Mouse (Mus musculus): ENCODE measurements at regions not wholly inside any gene's neighbourhood (a gene's known extent, or its start where the extent isn't known, plus 50 kb on each side); places are given as distances from the start of the nearest gene placed in this dataset.
A peak's percentile ranks its signal among the peaks of the same experiment; 100 is the strongest.

- H3K9ac ChIP-seq (ENCODE audit: low read depth, low read length), result no peak overlapping the region
- peak; percentile 22; the same call in 1 of the 2 replicates for ATAC-seq
- H3K36me3 ChIP-seq (ENCODE audit: control insufficient read depth, insufficient read depth, low read length), result no peaks in the 10 kb centered on the region
- H3K27ac ChIP-seq (ENCODE audit: low read depth, low read length), result no peak overlapping the region
- no peaks in the 10 kb centered on the region for H3K27me3 ChIP-seq (replicated peaks; ENCODE audit: control insufficient read depth, insufficient read depth, low read length)
- WGBS, result 34% methylated on average over 9 of the region's 9 CpGs
- H3K4me2 ChIP-seq (ENCODE audit: low read length), result no peak overlapping the region
- H3K9me3 ChIP-seq (ENCODE audit: control insufficient read depth, low read length), result no peaks in the 10 kb centered on the region
- no peaks in the 10 kb centered on the region for H3K4me1 ChIP-seq (ENCODE audit: control insufficient read depth, insufficient read depth, low read depth, low read length)
- no peak overlapping the region for H3K4me3 ChIP-seq (ENCODE audit: low read length)
Observed at GRCm38 (mm10) chr16:21294677-21295411, 90.3 kb downstream of the Ephb3 start.

- no peak overlapping the region for H3K4me2 ChIP-seq (ENCODE audit: low read length)
- no peak for ATAC-seq
- H3K36me3 ChIP-seq (ENCODE audit: control insufficient read depth, insufficient read depth, low read length), result no peaks in the 10 kb centered on the region
- no peaks in the 10 kb centered on the region for H3K27me3 ChIP-seq (replicated peaks; ENCODE audit: control insufficient read depth, insufficient read depth, low read length)
- H3K27ac ChIP-seq (ENCODE audit: low read depth, low read length), result no peak overlapping the region
- no peak overlapping the region for H3K9ac ChIP-seq (ENCODE audit: low read depth, low read length)
- no peak overlapping the region for H3K4me3 ChIP-seq (ENCODE audit: low read length)
- H3K9me3 ChIP-seq (ENCODE audit: control insufficient read depth, low read length), result no peaks in the 10 kb centered on the region
- no peaks in the 10 kb centered on the region for H3K4me1 ChIP-seq (ENCODE audit: control insufficient read depth, insufficient read depth, low read depth, low read length)
- 66% methylated on average over 13 of the region's 13 CpGs for WGBS
Observed at GRCm38 (mm10) chr16:21295956-21296733, 91.6 kb downstream of the Ephb3 start.

- Histone ChIP-seq H3K27me3 (replicated peaks; ENCODE audit: control insufficient read depth, insufficient read depth, low read length) (no peaks in the 10 kb centered on the region), H3K9ac (ENCODE audit: low read depth, low read length) (no peak overlapping the region), H3K27ac (ENCODE audit: low read depth, low read length) (no peak overlapping the region), H3K36me3 (ENCODE audit: control insufficient read depth, insufficient read depth, low read length) (no peaks in the 10 kb centered on the region), H3K4me2 (ENCODE audit: low read length) (no peak overlapping the region), H3K4me1 (ENCODE audit: control insufficient read depth, insufficient read depth, low read depth, low read length) (no peaks in the 10 kb centered on the region), H3K4me3 (ENCODE audit: low read length) (no peak overlapping the region), H3K9me3 (ENCODE audit: control insufficient read depth, low read length) (no peaks in the 10 kb centered on the region)
- ATAC-seq, result no peak
- 62% methylated on average over 3 of the region's 3 CpGs for WGBS
Observed at GRCm38 (mm10) chr16:21296786-21297185, 92.2 kb downstream of the Ephb3 start.

- Histone ChIP-seq H3K9me3 (ENCODE audit: control insufficient read depth, low read length) (no peaks in the 10 kb centered on the region), H3K27ac (ENCODE audit: low read depth, low read length) (no peak overlapping the region), H3K36me3 (ENCODE audit: control insufficient read depth, insufficient read depth, low read length) (no peaks in the 10 kb centered on the region), H3K9ac (ENCODE audit: low read depth, low read length) (no peak overlapping the region), H3K4me2 (ENCODE audit: low read length) (no peak overlapping the region), H3K4me3 (ENCODE audit: low read length) (no peak overlapping the region), H3K4me1 (ENCODE audit: control insufficient read depth, insufficient read depth, low read depth, low read length) (no peaks in the 10 kb centered on the region), H3K27me3 (replicated peaks; ENCODE audit: control insufficient read depth, insufficient read depth, low read length) (no peaks in the 10 kb centered on the region)
- WGBS, result 77% methylated on average over 7 of the region's 7 CpGs
- ATAC-seq, result no peak
Observed at GRCm38 (mm10) chr16:21298866-21299265, 94.3 kb downstream of the Ephb3 start.

- ATAC-seq, result no peak
- 79% methylated on average over 3 of the region's 3 CpGs for WGBS
- H3K27ac ChIP-seq (ENCODE audit: low read depth, low read length), result no peak overlapping the region
- no peak overlapping the region for H3K9ac ChIP-seq (ENCODE audit: low read depth, low read length)
- peaks cover 7% of the 10 kb centered on the region for H3K4me1 ChIP-seq (ENCODE audit: control insufficient read depth, insufficient read depth, low read depth, low read length)
- H3K9me3 ChIP-seq (ENCODE audit: control insufficient read depth, low read length), result no peaks in the 10 kb centered on the region
- no peak overlapping the region for H3K4me2 ChIP-seq (ENCODE audit: low read length)
- H3K4me3 ChIP-seq (ENCODE audit: low read length), result no peak overlapping the region
- no peaks in the 10 kb centered on the region for H3K36me3 ChIP-seq (ENCODE audit: control insufficient read depth, insufficient read depth, low read length)
- no peaks in the 10 kb centered on the region for H3K27me3 ChIP-seq (replicated peaks; ENCODE audit: control insufficient read depth, insufficient read depth, low read length)
Observed at GRCm38 (mm10) chr16:21305859-21306258, 101.3 kb downstream of the Ephb3 start.

- 79% methylated on average over 8 of the region's 8 CpGs for WGBS
- Histone ChIP-seq H3K9ac (ENCODE audit: low read depth, low read length) (no peak overlapping the region), H3K27ac (ENCODE audit: low read depth, low read length) (no peak overlapping the region), H3K4me1 (ENCODE audit: control insufficient read depth, insufficient read depth, low read depth, low read length) (peaks cover 12% of the 10 kb centered on the region), H3K36me3 (ENCODE audit: control insufficient read depth, insufficient read depth, low read length) (no peaks in the 10 kb centered on the region), H3K27me3 (replicated peaks; ENCODE audit: control insufficient read depth, insufficient read depth, low read length) (no peaks in the 10 kb centered on the region), H3K4me2 (ENCODE audit: low read length) (no peak overlapping the region), H3K9me3 (ENCODE audit: control insufficient read depth, low read length) (no peaks in the 10 kb centered on the region), H3K4me3 (ENCODE audit: low read length) (no peak overlapping the region)
- no peak for ATAC-seq
Observed at GRCm38 (mm10) chr16:21308513-21308912, 104.0 kb downstream of the Ephb3 start.

- Histone ChIP-seq H3K9ac (ENCODE audit: low read depth, low read length) (peak overlapping the region; percentile 66), H3K9me3 (ENCODE audit: control insufficient read depth, low read length) (no peaks in the 10 kb centered on the region), H3K4me2 (ENCODE audit: low read length) (peak overlapping the region; percentile 89), H3K4me1 (ENCODE audit: control insufficient read depth, insufficient read depth, low read depth, low read length) (peaks cover 16% of the 10 kb centered on the region), H3K27ac (ENCODE audit: low read depth, low read length) (peak overlapping the region; percentile 80), H3K27me3 (replicated peaks; ENCODE audit: control insufficient read depth, insufficient read depth, low read length) (no peaks in the 10 kb centered on the region), H3K36me3 (ENCODE audit: control insufficient read depth, insufficient read depth, low read length) (no peaks in the 10 kb centered on the region), H3K4me3 (ENCODE audit: low read length) (peak overlapping the region; percentile 44)
- ATAC-seq, result peak; percentile 87
- WGBS, result 3% methylated on average over 35 of the region's 35 CpGs
Observed at GRCm38 (mm10) chr16:21310636-21311615, 106.4 kb downstream of the Ephb3 start.

GRCm38 (mm10) chr16:21311781-21312180, 107.2 kb downstream of the Ephb3 start:
- Histone ChIP-seq H3K4me1 (ENCODE audit: control insufficient read depth, insufficient read depth, low read depth, low read length) (peaks cover 16% of the 10 kb centered on the region), H3K9ac (ENCODE audit: low read depth, low read length) (0 out of 2 replicates have a peak overlapping the region, but pooled peaks have one; percentile 66), H3K9me3 (ENCODE audit: control insufficient read depth, low read length) (no peaks in the 10 kb centered on the region), H3K4me3 (ENCODE audit: low read length) (no peak overlapping the region), H3K4me2 (ENCODE audit: low read length) (no peak overlapping the region; the same call in 1 of the 2 replicates), H3K27me3 (replicated peaks; ENCODE audit: control insufficient read depth, insufficient read depth, low read length) (no peaks in the 10 kb centered on the region), H3K27ac (ENCODE audit: low read depth, low read length) (no peak overlapping the region), H3K36me3 (ENCODE audit: control insufficient read depth, insufficient read depth, low read length) (no peaks in the 10 kb centered on the region)
- no peak for ATAC-seq
